Mouse (Mus musculus) lung, adult 2 months (tissue): ENCODE measurements around the gene Tex22. TPM values are rescaled to one million over a fixed set of nuclear protein-coding genes. Genes with fewer than 3 reads are reported as not detected.

Experiments
- DNase-seq: peaks from one replicate; pipeline ENCODE4 v3.0.0; 2022
- H3K4me1 ChIP-seq: fragments of 200-500 bp; 2 replicates; pipeline ENCODE4 v1.6.1; 2011; ENCODE audit warnings: low read length; ENCODE audit not compliant: control insufficient read depth, insufficient read depth
- H3K4me3 ChIP-seq: fragments of 200-500 bp; replicated peaks from 2 replicates; pipeline ENCODE3; 2011; ENCODE audit warnings: low read depth, mild to moderate bottlenecking, control low read depth, low read length; ENCODE audit errors: extremely low read depth
- CTCF ChIP-seq: fragments of 200-500 bp; IDR thresholded peaks from 2 replicates; pipeline ENCODE4 v1.5.1; 2011; ENCODE audit warnings: mild to moderate bottlenecking, low read length, control low read depth; ENCODE audit not compliant: insufficient read depth
- POLR2A ChIP-seq: fragments of 200-500 bp; IDR thresholded peaks from 2 replicates; pipeline ENCODE4 v1.6.1; 2011; ENCODE audit warnings: low read depth, mild to moderate bottlenecking, control low read depth, low read length, borderline replicate concordance; ENCODE audit errors: extremely low read depth
- WGBS: fragments of 180-500 bp; shearing (Covaris S2); methylation state at CpG from one replicate; pipeline ENCODE4 v1.1.7; 2018; 5-methylcytosine and 5-hydroxymethylcytosine counted together
- polyA plus RNA-seq: library from polyadenylated mRNA; depleted of rRNA; stranded (reverse); fragments of >200 nt; gene quantifications from 2 replicates; pipeline ENCODE4 v1.2.3, GENCODE M21; 2012

Gene Tex22
- polyA plus RNA-seq, 1 experiment, result 0.24 TPM

GRCm38 (mm10) chr12:113036996-113037395 lies 37.3 kb upstream of the Tex22 start:
- no peak for DNase-seq
- TF ChIP-seq CTCF (no peak), POLR2A (no peak)
- WGBS, result 88% methylated on average over 4 of the region's 4 CpGs
- peaks cover 5% of the 10 kb centered on the region; the same call in 1 of the 2 replicates for H3K4me1 ChIP-seq
- no peak overlapping the region for H3K4me3 ChIP-seq

- Histone ChIP-seq H3K4me1 (peaks cover 4% of the 10 kb centered on the region; the same call in 1 of the 2 replicates), H3K4me3 (no peak overlapping the region)
- DNase-seq, result no peak
- WGBS, result 79% methylated on average over 4 of the region's 4 CpGs
- TF ChIP-seq CTCF, result no peak
- no peak for TF ChIP-seq POLR2A
Measured at GRCm38 (mm10) chr12:113038414-113038813, 35.9 kb upstream of the Tex22 start.

GRCm38 (mm10) chr12:113041481-113042439 lies 32.5 kb upstream of the Tex22 start:
- no peak overlapping the region for H3K4me3 ChIP-seq
- TF ChIP-seq POLR2A, result no peak
- TF ChIP-seq CTCF, result no peak
- 50% methylated on average over 15 of the region's 15 CpGs for WGBS
- DNase-seq, result no peak
- peaks cover 4% of the 10 kb centered on the region; the same call in 1 of the 2 replicates for H3K4me1 ChIP-seq

DNA sequence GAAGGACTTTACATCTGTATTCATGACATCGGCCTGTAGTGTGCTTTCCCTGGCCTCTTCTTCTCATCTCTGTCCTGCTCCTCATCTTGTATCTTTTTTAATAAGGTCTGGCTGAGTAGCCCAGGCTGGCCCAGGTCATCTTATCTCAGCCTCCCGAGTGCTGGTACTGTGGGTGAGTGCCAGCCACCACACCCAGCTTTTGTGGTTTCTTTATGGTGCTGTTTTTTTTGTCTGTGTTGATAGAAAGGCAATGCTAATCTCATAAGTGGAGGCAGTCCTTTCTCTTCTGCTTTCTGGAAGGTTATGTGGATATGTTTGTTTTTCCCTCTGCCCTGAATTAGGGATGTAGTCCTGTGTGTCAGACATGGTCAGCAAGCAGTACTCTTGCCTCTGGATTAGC lies 31.8 kb upstream of the Tex22 start:
- Histone ChIP-seq H3K4me3 (no peak overlapping the region), H3K4me1 (peaks cover 4% of the 10 kb centered on the region; the same call in 1 of the 2 replicates)
- no peak for DNase-seq
- 54% methylated on average over 2 of the region's 2 CpGs for WGBS
- TF ChIP-seq CTCF, result no peak
- TF ChIP-seq POLR2A, result no peak

DNA sequence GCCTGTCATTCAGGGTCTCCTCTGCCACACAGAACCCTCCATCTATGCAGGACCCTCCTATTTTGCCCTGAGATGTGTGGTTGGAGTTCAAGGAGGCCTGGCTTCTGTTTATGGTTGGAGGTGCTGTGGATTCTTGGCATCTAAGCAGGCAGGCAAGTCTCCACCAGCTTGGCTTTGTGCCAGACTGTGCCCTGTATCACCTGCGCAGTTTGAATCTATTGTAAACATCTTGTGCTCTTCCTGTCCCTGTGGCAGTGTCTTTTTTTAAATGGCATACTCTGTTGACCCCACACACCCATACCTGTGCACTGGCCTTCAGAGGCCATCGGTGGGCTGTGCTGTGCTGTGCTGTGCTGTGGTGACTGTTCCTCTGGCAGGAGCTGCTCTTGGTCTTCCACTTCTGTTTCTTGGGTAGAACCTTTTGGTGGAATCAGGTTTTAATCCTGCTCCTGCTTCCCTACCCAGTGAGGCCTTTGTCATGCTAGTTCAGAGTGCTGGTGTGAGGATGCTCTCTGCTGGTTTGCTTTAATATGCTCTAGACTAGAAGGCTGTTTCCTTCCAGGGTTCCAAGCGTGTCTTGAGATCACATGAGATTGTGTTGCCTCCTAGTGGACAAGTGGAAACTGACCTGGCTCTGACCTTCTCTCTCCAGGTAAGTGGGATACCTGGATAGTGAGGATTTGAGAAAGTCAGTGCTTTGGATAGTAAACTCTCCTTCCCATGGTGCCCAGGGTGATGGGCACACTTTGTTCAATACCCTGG lies 29.2 kb upstream of the Tex22 start:
- no peak for TF ChIP-seq CTCF
- no peak for TF ChIP-seq POLR2A
- H3K4me3 ChIP-seq, result no peak overlapping the region
- WGBS, result 59% methylated on average over 3 of the region's 3 CpGs
- peaks cover 4% of the 10 kb centered on the region; the same call in 1 of the 2 replicates for H3K4me1 ChIP-seq
- DNase-seq, result peak; percentile 34

DNA sequence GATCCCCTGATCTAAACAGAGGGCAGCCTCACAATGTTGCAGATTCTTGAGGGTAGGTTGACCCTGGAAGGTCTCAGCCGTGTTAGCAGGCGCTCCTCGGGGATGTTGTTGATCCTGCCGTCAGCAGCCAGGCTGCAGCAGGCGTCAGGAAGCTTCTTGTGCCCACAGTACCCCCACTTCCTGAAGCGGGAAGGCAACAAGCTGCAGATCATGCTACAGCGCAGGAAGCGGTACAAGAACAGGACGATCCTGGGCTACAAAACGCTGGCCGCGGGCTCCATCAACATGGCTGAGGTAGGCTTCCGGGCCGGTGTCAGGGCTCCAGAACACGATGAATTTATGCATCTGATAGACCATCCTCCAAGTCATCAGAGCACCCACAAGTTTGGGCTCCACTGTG lies 27.4 kb upstream of the Tex22 start:
- TF ChIP-seq POLR2A (no peak), CTCF (no peak)
- Histone ChIP-seq H3K4me3 (no peak overlapping the region), H3K4me1 (no peaks in the 10 kb centered on the region)
- WGBS, result 60% methylated on average over 15 of the region's 15 CpGs
- DNase-seq, result no peak

- no peak for DNase-seq
- WGBS, result 85% methylated on average over 5 of the region's 5 CpGs
- no peak overlapping the region for H3K4me3 ChIP-seq
- H3K4me1 ChIP-seq, result no peaks in the 10 kb centered on the region
- no peak for TF ChIP-seq CTCF
- TF ChIP-seq POLR2A, result no peak
Measured at GRCm38 (mm10) chr12:113048103-113048502, 26.2 kb upstream of the Tex22 start.

GRCm38 (mm10) chr12:113049836-113050235 lies 24.5 kb upstream of the Tex22 start:
- no peak for DNase-seq

GRCm38 (mm10) chr12:113050671-113051070 lies 23.6 kb upstream of the Tex22 start:
- 84% methylated on average over 12 of the region's 12 CpGs for WGBS
- no peak for DNase-seq
- H3K4me1 ChIP-seq, result no peaks in the 10 kb centered on the region
- TF ChIP-seq POLR2A, result no peak
- no peak for TF ChIP-seq CTCF
- H3K4me3 ChIP-seq, result no peak overlapping the region

More at GRCm38 (mm10) chr12:113049836-113050235, 24.5 kb upstream of the Tex22 start:
- no peaks in the 10 kb centered on the region for H3K4me1 ChIP-seq
- no peak for TF ChIP-seq POLR2A
- no peak for TF ChIP-seq CTCF
- WGBS, result 71% methylated on average over 9 of the region's 9 CpGs
- H3K4me3 ChIP-seq, result no peak overlapping the region
